ENCODE assay signal across 7 mouse cellular contexts in the genomic region with DNA sequence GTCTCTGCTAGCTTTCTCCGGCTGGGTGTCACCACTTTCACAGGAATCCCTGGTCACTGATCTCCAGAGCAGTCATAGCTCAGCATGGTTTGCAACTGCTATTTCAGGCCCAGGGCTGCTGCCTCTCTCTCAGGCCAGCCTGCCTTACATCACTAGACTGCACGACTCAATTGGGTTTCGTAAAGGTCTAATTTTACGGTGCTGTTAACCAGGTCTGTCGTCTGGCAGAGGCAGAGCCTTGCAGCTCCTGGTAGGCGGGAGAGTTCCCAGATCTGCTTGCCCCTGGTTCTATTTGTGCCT. TPM values are rescaled to one million over a fixed set of nuclear protein-coding genes. Genes with fewer than 3 reads are reported as not detected.
A peak's percentile ranks its signal among the peaks of the same experiment; 100 is the strongest.
DNase-seq lines count a peak whose midpoint lies in the region; ATAC-seq and TF ChIP-seq lines count a peak whose summit lies in the region.

No protein-coding gene starts in this region.

- no peak; the same call in 1 of the 2 replicates for ATAC-seq in embryonic facial prominence, embryonic 11.5 days (replicated peaks; ENCODE audit: insufficient number of reproducible peaks, low FRiP score, low TSS enrichment, low read depth)
- peak; percentile 52; the same call in 1 of the 2 replicates for ATAC-seq in heart, embryonic 11.5 days (replicated peaks; ENCODE audit: insufficient number of reproducible peaks, low FRiP score, low TSS enrichment)

- H3K27ac ChIP-seq in embryonic facial prominence, embryonic 11.5 days (replicated peaks; ENCODE audit: low read depth, low read length) = no peak overlapping the region
- 0 out of 2 replicates have a peak overlapping the region, but pooled peaks have one; percentile 29 for H3K27ac ChIP-seq in heart, embryonic 11.5 days (ENCODE audit: low read depth, low read length)
- H3K27ac ChIP-seq in layer of hippocampus, adult 2 months = no peak overlapping the region

- no peaks in the 10 kb centered on the region for H3K9me3 ChIP-seq in embryonic facial prominence, embryonic 11.5 days (replicated peaks; ENCODE audit: control insufficient read depth, low read length)
- no peaks in the 10 kb centered on the region for H3K9me3 ChIP-seq in heart, embryonic 11.5 days (replicated peaks; ENCODE audit: control insufficient read depth, low read length)

- H3K4me1 ChIP-seq in embryonic facial prominence, embryonic 11.5 days (ENCODE audit: control insufficient read depth, insufficient read depth, low read length) = no peaks in the 10 kb centered on the region; the same call in 1 of the 2 replicates
- no peaks in the 10 kb centered on the region for H3K4me1 ChIP-seq in heart, embryonic 11.5 days (ENCODE audit: control insufficient read depth, insufficient read depth, low read length)

- peak; percentile 70 for DNase-seq in cerebellum, adult 11-12 months
- DNase-seq in embryonic facial prominence, embryonic 11.5 days (ENCODE audit: low spot score) = peak; percentile 24
- DNase-seq in kidney, adult 8-10 months = peak; percentile 31 to 68
- DNase-seq in mesoderm, embryonic 11.5 days (ENCODE audit: low read depth, low spot score) = peak; percentile 19
- DNase-seq in layer of hippocampus, adult 2 months (ENCODE audit: low spot score in 2 of 2) = no peak
- DNase-seq in spleen, postnatal 4 days (ENCODE audit: low spot score in 2 of 2) = no peak

- 15% methylated on average over 6 of the region's 6 CpGs for WGBS in embryonic facial prominence, embryonic 11.5 days
- WGBS in heart, embryonic 11.5 days (ENCODE audit: insufficient replicate concordance) = 16% methylated on average over 6 of the region's 6 CpGs

- H3K4me2 ChIP-seq in embryonic facial prominence, embryonic 11.5 days (ENCODE audit: low read depth, low read length) = peak overlapping the region; percentile 95; the same call in 1 of the 2 replicates
- peak overlapping the region; percentile 81 for H3K4me2 ChIP-seq in heart, embryonic 11.5 days

- no peaks in the 10 kb centered on the region for H3K36me3 ChIP-seq in embryonic facial prominence, embryonic 11.5 days (replicated peaks; ENCODE audit: control insufficient read depth, insufficient read depth, low read depth, low read length)
- no peaks in the 10 kb centered on the region for H3K36me3 ChIP-seq in heart, embryonic 11.5 days (ENCODE audit: control insufficient read depth, insufficient read depth, low read length)

- H3K4me3 ChIP-seq in embryonic facial prominence, embryonic 11.5 days (ENCODE audit: low read depth, low read length) = peak overlapping the region; percentile 48; the same call in 1 of the 2 replicates
- H3K4me3 ChIP-seq in heart, embryonic 11.5 days (ENCODE audit: low read depth, low read length) = peak overlapping the region; percentile 58; the same call in 1 of the 2 replicates
- no peak overlapping the region for H3K4me3 ChIP-seq in layer of hippocampus, adult 2 months

- TF ChIP-seq CTCF in layer of hippocampus, adult 2 months (conservative IDR thresholded peaks at IDR 0.05) = no peak

- H3K9ac ChIP-seq in embryonic facial prominence, embryonic 11.5 days (replicated peaks; ENCODE audit: low read length) = no peak overlapping the region
- H3K9ac ChIP-seq in heart, embryonic 11.5 days (ENCODE audit: low read depth, low read length) = no peak overlapping the region

- H3K27me3 ChIP-seq in embryonic facial prominence, embryonic 11.5 days (ENCODE audit: control insufficient read depth, insufficient read depth, low read length) = peaks cover 5% of the 10 kb centered on the region
- H3K27me3 ChIP-seq in heart, embryonic 11.5 days (ENCODE audit: control insufficient read depth, insufficient read depth, low read length) = peaks cover 16% of the 10 kb centered on the region; the same call in 1 of the 2 replicates

RNA-seq across cellular contexts. Expression of a gene that starts 3.3 kb away (rescaled TPM):
- 0.88 and 0.93 TPM in 2 replicates for polyA plus RNA-seq in embryonic facial prominence, embryonic 11.5 days (2014; fragmentation: Nextera tagmentation; extraction: Ambion mirVana)
- 1.2 and 1.3 TPM in 2 replicates for polyA plus RNA-seq in heart, embryonic 11.5 days (2014; fragmentation: Nextera tagmentation; extraction: Ambion mirVana)
- 1 to 10 TPM; 1.3 to 1.5 TPM for total RNA-seq in layer of hippocampus, adult 2 months (2021)

Comparison
In these comparisons a context has a peak if more than half of its experiments do, and no peak if none do; other contexts are left out.
1. DNase-seq: peak in cerebellum, adult 11-12 months (single experiment), embryonic facial prominence, embryonic 11.5 days (single experiment), kidney, adult 8-10 months (2 of 2) and mesoderm, embryonic 11.5 days (single experiment); none in layer of hippocampus, adult 2 months (0 of 2) and spleen, postnatal 4 days (0 of 2).